Mouse (Mus musculus) small intestine, adult 2 months (tissue): ENCODE data around the gene Nudt2. TPM values are rescaled to one million over a fixed set of nuclear protein-coding genes. Genes with fewer than 3 reads are reported as not detected.

Source experiments
- H3K27ac ChIP-seq: fragments of 200-500 bp; 2 replicates; pipeline ENCODE4 v1.5.1; 2012; ENCODE audit warnings: low read depth, low read length, control low read depth, inconsistent platforms; ENCODE audit not compliant: insufficient read depth
- H3K27me3 ChIP-seq: fragments of 200-500 bp; 2 replicates; pipeline ENCODE4 v1.6.1; 2012; ENCODE audit warnings: mild to moderate bottlenecking, moderate library complexity, low read length, inconsistent platforms; ENCODE audit not compliant: control insufficient read depth, insufficient read depth
- H3K36me3 ChIP-seq: fragments of 200-500 bp; 2 replicates; pipeline ENCODE4 v1.6.1; 2012; ENCODE audit warnings: mild to moderate bottlenecking, low read length, control low read depth, inconsistent platforms; ENCODE audit not compliant: control insufficient read depth, insufficient read depth
- H3K4me1 ChIP-seq: fragments of 200-500 bp; 2 replicates; pipeline ENCODE4 v1.6.1; 2012; ENCODE audit warnings: low read length, inconsistent platforms, mixed read lengths; ENCODE audit not compliant: control insufficient read depth, insufficient read depth, insufficient read length
- H3K4me3 ChIP-seq: fragments of 200-500 bp; 2 replicates; pipeline ENCODE4 v1.5.1; 2012; ENCODE audit warnings: low read depth, mild to moderate bottlenecking, control low read depth, inconsistent platforms, low read length, moderate library complexity
- CTCF ChIP-seq: fragments of 200-500 bp; IDR thresholded peaks from 2 replicates; pipeline ENCODE4 v1.5.1; 2012; ENCODE audit warnings: low read depth, mild to moderate bottlenecking, control low read depth, inconsistent platforms, low read length, moderate library complexity, mixed read lengths; ENCODE audit not compliant: insufficient replicate concordance, insufficient read length; ENCODE audit errors: extremely low read depth
- POLR2A ChIP-seq: fragments of 200-500 bp; IDR thresholded peaks from 2 replicates; pipeline ENCODE4 v1.6.1; 2012; ENCODE audit warnings: low read depth, mild to moderate bottlenecking, control low read depth, inconsistent platforms, low read length, moderate library complexity
- WGBS: fragments of 180-500 bp; shearing (Covaris S2); methylation state at CpG from one replicate; pipeline ENCODE4 v1.1.7; 2018; 5-methylcytosine and 5-hydroxymethylcytosine counted together
- polyA plus RNA-seq: library from polyadenylated mRNA; depleted of rRNA; stranded (reverse); fragments of >200 nt; gene quantifications from 2 replicates; pipeline ENCODE4 v1.2.3, GENCODE M21; 2012

Gene Nudt2
- polyA plus RNA-seq, 1 experiment: 10.5 TPM

DNA sequence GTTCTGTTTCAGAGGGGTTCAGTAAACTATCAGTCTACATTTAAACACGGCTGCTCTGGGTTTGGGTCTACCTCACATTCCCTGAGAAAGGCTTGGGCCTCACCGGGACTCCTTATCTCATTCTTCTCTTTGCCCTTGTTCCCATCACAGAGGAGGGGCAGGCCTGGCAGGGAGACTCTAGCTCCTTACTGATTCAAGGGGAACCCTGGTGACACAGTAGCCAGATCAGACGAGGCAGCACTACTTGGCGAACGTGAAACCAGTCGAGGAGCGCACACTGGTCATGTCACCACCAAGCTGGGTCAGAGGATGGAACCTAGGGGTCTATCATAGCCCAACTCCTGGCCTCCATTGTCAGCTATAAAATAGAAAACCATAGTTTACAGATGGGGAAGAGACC is 43.0 kb downstream of the Nudt2 start:
- Histone ChIP-seq H3K36me3 (no peaks in the 10 kb centered on the region), H3K4me1 (peaks cover 10% of the 10 kb centered on the region; the same call in 1 of the 2 replicates), H3K27me3 (peaks cover 3% of the 10 kb centered on the region), H3K4me3 (no peak overlapping the region), H3K27ac (no peak overlapping the region)
- TF ChIP-seq CTCF: no peak
- no peak for TF ChIP-seq POLR2A
- 56% methylated on average over 7 of the region's 7 CpGs for WGBS

GRCm38 (mm10) chr4:41513309-41513708 is 48.4 kb downstream of the Nudt2 start:
- WGBS: 65% methylated on average over 4 of the region's 4 CpGs
- H3K36me3 ChIP-seq: no peaks in the 10 kb centered on the region
- no peak overlapping the region for H3K4me3 ChIP-seq
- TF ChIP-seq CTCF (no peak), POLR2A (no peak)
- H3K4me1 ChIP-seq: peaks cover under 1% of the 10 kb centered on the region; the same call in 1 of the 2 replicates
- H3K27ac ChIP-seq: no peak overlapping the region
- no peaks in the 10 kb centered on the region for H3K27me3 ChIP-seq

- H3K4me1 ChIP-seq: peaks cover 4% of the 10 kb centered on the region; the same call in 1 of the 2 replicates
- no peak overlapping the region for H3K4me3 ChIP-seq
- 44% methylated on average over 8 of the region's 8 CpGs for WGBS
- H3K27me3 ChIP-seq: no peaks in the 10 kb centered on the region
- H3K36me3 ChIP-seq: no peaks in the 10 kb centered on the region
- H3K27ac ChIP-seq: no peak overlapping the region
- TF ChIP-seq POLR2A (no peak), CTCF (no peak)
Observed at GRCm38 (mm10) chr4:41513714-41514113, 48.8 kb downstream of the Nudt2 start.

DNA sequence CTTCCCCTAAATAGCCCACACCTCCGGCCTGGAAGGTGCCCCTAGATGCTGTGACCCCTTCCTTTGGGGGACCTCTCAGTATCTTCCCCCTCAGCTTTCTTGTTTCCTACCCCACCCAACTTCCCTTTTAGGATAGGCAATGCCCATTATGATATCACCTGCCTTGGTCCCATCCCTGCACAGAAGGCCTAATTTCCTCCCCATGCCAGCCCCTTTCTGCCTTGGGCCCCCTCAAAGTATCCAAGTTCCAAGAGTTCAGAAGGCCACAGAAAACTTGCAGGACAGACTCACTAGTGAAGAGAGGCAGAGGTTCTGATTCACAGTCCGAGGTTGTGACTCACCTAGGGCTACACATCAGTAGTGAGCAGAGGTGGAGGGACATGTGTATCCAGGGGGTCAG is 52.3 kb downstream of the Nudt2 start, which contains the start of gene 1110017D15Rik:
Gene 1110017D15Rik (minus strand): TSS at position 101 of the 400 bp plus-strand sequence.
- H3K4me1 ChIP-seq: peaks cover 16% of the 10 kb centered on the region
- no peak within 1 kb of the TSS for H3K4me3 ChIP-seq
- TF ChIP-seq POLR2A (no peak), CTCF (no peak)
- no peaks in the 10 kb centered on the region for H3K36me3 ChIP-seq
- no peak within 1 kb of the TSS for H3K27ac ChIP-seq
- 76% methylated on average over 2 of the region's 2 CpGs for WGBS
- no peaks in the 10 kb centered on the region for H3K27me3 ChIP-seq

DNA sequence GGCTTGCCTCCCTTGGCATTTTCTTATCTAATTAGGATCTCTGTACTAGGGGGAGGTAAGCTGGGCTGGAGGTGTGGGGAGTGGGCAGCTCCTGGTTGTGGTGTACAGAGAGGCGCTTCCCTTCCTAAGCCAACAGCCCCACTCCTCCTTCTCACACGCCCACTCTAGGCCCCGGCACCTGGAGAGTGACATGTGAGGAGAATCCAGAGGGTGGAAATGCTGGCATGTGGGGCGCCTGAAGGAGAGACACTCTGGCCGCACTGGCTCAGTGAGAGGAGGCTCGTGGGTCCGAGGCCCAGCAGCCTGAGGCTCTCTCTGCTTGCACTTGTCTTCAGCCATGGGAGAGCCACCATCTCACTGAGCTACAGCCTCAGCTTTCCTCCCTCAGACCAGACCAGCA is 53.4 kb downstream of the Nudt2 start:
- Histone ChIP-seq H3K4me1 (peaks cover 21% of the 10 kb centered on the region), H3K4me3 (no peak overlapping the region), H3K27me3 (no peaks in the 10 kb centered on the region), H3K27ac (no peak overlapping the region), H3K36me3 (no peaks in the 10 kb centered on the region)
- TF ChIP-seq CTCF: no peak
- no peak for TF ChIP-seq POLR2A
- 86% methylated on average over 7 of the region's 7 CpGs for WGBS

DNA sequence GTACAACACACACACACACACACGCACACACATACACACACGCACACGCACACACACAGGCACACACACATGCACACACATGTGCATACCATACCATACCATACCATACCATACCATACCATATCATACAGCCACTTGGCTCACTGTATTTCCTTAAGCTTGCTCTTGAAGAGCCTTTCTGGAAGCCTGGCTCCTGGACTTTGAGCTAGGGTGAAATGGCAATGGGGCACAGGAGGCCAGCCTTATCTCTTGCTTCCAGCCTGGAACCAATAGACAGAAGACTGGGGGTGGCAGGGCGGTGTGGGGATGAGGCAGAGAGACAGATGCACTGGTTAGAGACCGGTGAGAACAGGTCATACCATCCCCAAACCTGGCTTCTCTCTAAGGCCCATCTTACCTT is 54.2 kb downstream of the Nudt2 start:
- Histone ChIP-seq H3K4me3 (no peak overlapping the region), H3K4me1 (peaks cover 21% of the 10 kb centered on the region), H3K36me3 (no peaks in the 10 kb centered on the region), H3K27me3 (no peaks in the 10 kb centered on the region), H3K27ac (peak overlapping the region; percentile 44; the same call in 1 of the 2 replicates)
- TF ChIP-seq CTCF (no peak), POLR2A (no peak)
- 59% methylated on average over 5 of the region's 5 CpGs for WGBS

GRCm38 (mm10) chr4:41520641-41521040 is 55.7 kb downstream of the Nudt2 start:
- no peaks in the 10 kb centered on the region for H3K36me3 ChIP-seq
- 55% methylated on average over 14 of the region's 14 CpGs for WGBS
- no peak for TF ChIP-seq CTCF
- TF ChIP-seq POLR2A: no peak
- no peak overlapping the region for H3K27ac ChIP-seq
- H3K4me3 ChIP-seq: no peak overlapping the region
- no peaks in the 10 kb centered on the region for H3K27me3 ChIP-seq
- H3K4me1 ChIP-seq: peaks cover 21% of the 10 kb centered on the region
